Mouse (Mus musculus): ENCODE measurements around the gene Ccdc185.

Ccdc185 gene

GRCm38 (mm10) chr1:182735891-182736290 lies 13.1 kb downstream of the Ccdc185 start:
- DNase-seq: no peak

- no peak for DNase-seq
Observed at GRCm38 (mm10) chr1:182732695-182733094, 16.3 kb downstream of the Ccdc185 start.

GRCm38 (mm10) chr1:182729002-182729401 lies 20.0 kb downstream of the Ccdc185 start:
- no peak for DNase-seq

GRCm38 (mm10) chr1:182727541-182727940 lies 21.4 kb downstream of the Ccdc185 start:
- no peak for DNase-seq

GRCm38 (mm10) chr1:182714236-182714935 lies 34.6 kb downstream of the Ccdc185 start:
- DNase-seq: no peak

GRCm38 (mm10) chr1:182711360-182711933 lies 37.5 kb downstream of the Ccdc185 start:
- no peak for DNase-seq

- no peak for DNase-seq
Observed at GRCm38 (mm10) chr1:182707459-182707858, 41.5 kb downstream of the Ccdc185 start.

- DNase-seq: no peak
Observed at GRCm38 (mm10) chr1:182704882-182705281, 44.1 kb downstream of the Ccdc185 start.

- no peak for DNase-seq
Observed at GRCm38 (mm10) chr1:182699392-182700347, 49.3 kb downstream of the Ccdc185 start.

All from thymus, postnatal 14 days (tissue).